Mouse (Mus musculus) CH12.LX (cell line): ENCODE measurements around the gene Acat1.

ENCODE experiments used
- BHLHE40 ChIP-seq: IDR thresholded peaks from 2 replicates; pipeline ENCODE4 v1.6.1; 2011; ENCODE audit warnings: mild to moderate bottlenecking, low read depth, low read length, improper control_type of control experiment
- CHD1 ChIP-seq: IDR thresholded peaks from 2 replicates; pipeline ENCODE4 v1.6.1; 2012; ENCODE audit warnings: low read depth, low read length, improper control_type of control experiment, inconsistent platforms
- CTCF ChIP-seq, 2 experiments: IDR thresholded peaks in 1 of 2; conservative IDR thresholded peaks in 1 of 2; 2 replicates each; pipeline ENCODE4 v1.5.1; 2011 to 2012; ENCODE audit warnings: low read depth in 2 of 2, low read length in 2 of 2, improper control_type of control experiment in 1 of 2, inconsistent platforms in 1 of 2, mild to moderate bottlenecking in 1 of 2, moderate library complexity in 1 of 2
- ETS1 ChIP-seq: conservative IDR thresholded peaks from 2 replicates; pipeline ENCODE4 v1.6.1; 2012; ENCODE audit warnings: low read depth, mild to moderate bottlenecking, inconsistent platforms, low read length, improper control_type of control experiment, moderate library complexity
- MAZ ChIP-seq: IDR thresholded peaks from 2 replicates; pipeline ENCODE4 v1.6.1; 2012; ENCODE audit warnings: low read depth, mild to moderate bottlenecking, inconsistent platforms, low read length, improper control_type of control experiment, moderate library complexity
- RCOR1 ChIP-seq: conservative IDR thresholded peaks from 2 replicates; pipeline ENCODE4 v1.6.1; 2012; ENCODE audit warnings: low read depth, mild to moderate bottlenecking, inconsistent platforms, low read length, improper control_type of control experiment
- ZKSCAN1 ChIP-seq: IDR thresholded peaks from 2 replicates; pipeline ENCODE4 v1.6.1; 2012; ENCODE audit warnings: low read depth, inconsistent platforms, low read length, improper control_type of control experiment, borderline replicate concordance

DNA sequence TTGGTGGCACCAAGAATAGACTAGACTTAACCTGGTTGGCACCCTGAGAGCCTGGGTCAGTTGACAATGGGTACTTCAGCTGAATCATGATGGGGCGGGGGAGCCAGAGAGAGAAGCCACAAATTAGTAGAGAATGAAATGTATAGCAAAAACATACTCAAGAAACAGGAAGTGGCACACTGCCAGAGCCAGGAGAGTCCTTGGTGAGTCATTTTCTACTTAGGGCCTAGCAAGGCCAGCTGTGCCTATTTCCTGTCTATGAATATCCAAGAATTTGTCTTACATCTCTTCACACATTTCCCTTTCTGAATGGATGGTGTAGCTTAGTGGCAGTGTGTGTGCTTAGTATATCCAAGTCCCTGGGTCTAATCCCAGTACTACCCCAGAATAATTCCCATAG is 6.8 kb downstream of the Acat1 start:
- TF ChIP-seq RCOR1 (no peak), CHD1 (no peak), CTCF (conservative IDR thresholded peaks at IDR 0.05 in 1 of 2, IDR thresholded peaks at IDR 0.05 in 1 of 2; ENCODE audit: low read depth in 2 of 2, low read length in 2 of 2) (no peak), BHLHE40 (no peak), ZKSCAN1 (no peak), ETS1 (no peak; the same call in 1 of the 2 replicates), MAZ (no peak)
